Mouse (Mus musculus) CD4-positive, CD25-positive, alpha-beta regulatory T cell, adult 2 months (primary cell): ENCODE results near the gene Trim7.
"Not testable (repeated sequence)": the region's sequence is repeated elsewhere in the genome, so short reads cannot be mapped to it uniquely, and the experiment has no call there.

ENCODE experiments used
- DNase-seq: peaks from one replicate; pipeline ENCODE4 v3.0.0-alpha.2; 2012; ENCODE audit warnings: low read depth, low spot score

Trim7 gene

DNA sequence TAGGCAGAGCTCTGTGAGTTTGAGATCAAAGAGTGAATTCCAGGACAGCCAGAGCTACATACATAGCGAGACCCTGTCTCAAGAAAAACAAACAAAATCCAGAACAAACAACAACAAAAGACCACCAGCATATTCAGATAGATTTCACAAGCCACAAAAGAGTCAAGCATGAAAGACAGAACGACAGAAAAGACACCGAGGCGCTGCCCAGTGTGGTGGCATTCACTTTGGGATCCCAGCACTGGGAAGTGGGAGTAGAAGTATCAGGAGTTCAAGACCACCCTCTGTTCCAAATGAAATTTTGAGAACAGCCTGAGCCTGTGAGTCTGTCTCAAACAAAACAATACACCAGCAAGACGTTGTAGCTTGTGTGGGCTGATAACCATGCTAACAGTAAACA, 20.9 kb downstream of the Trim7 start:
- no peak for DNase-seq

GRCm38 (mm10) chr11:48850240-48850639, 24.3 kb downstream of the Trim7 start:
- DNase-seq = no peak

DNA sequence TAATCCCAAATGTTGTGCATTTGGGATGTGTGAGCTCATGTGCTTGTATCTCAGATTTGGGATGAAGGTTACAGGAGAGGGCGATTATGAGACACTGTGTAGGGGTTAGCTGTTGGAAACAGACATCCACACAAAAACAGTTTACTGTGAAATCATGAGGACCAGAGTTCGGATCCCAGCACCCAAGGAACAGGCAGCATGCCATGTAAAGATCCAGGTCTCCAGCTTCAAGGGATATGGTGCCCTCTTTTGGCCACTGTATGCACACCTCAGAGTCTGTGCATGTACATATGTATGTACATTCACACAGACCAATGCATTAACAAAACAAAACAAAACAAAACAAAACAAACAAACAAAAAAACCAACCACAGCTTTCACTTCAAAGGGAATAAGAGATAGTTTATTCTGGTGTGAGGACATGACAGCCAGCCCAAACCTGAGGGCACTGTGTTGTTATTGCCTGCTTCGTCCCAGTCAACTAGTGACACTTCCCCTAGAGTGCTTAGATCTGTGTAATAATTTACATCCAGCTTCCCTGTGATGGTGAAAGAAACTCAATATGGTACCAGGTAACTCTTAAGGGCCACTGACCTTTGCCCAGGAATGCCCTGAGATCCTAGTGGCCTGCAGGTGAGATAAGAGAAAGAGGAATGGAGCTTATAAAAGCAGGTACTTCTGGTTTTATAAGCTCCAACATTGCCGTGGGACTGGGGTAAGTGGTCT, 25.5 kb downstream of the Trim7 start:
- DNase-seq = peak; percentile 47

DNA sequence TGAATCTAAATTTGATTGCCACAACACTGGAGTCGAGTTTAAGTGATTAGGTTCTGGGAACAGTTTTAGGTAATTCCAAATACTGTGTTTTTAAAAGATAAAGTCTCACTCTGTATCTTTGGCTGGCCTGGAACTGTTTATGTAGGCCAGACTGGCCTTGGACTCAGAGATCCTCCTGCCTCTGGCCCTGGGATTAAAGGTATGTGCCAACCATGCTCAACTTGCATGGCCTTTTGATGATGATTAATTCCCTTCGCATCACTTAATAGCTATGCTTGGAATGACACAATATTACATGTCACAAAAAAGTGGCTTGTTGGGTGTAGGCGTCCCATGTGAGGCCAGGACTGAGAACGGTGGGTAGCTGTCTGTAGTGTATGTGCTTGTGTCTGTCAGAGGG, 26.2 kb downstream of the Trim7 start:
- DNase-seq = no peak

DNA sequence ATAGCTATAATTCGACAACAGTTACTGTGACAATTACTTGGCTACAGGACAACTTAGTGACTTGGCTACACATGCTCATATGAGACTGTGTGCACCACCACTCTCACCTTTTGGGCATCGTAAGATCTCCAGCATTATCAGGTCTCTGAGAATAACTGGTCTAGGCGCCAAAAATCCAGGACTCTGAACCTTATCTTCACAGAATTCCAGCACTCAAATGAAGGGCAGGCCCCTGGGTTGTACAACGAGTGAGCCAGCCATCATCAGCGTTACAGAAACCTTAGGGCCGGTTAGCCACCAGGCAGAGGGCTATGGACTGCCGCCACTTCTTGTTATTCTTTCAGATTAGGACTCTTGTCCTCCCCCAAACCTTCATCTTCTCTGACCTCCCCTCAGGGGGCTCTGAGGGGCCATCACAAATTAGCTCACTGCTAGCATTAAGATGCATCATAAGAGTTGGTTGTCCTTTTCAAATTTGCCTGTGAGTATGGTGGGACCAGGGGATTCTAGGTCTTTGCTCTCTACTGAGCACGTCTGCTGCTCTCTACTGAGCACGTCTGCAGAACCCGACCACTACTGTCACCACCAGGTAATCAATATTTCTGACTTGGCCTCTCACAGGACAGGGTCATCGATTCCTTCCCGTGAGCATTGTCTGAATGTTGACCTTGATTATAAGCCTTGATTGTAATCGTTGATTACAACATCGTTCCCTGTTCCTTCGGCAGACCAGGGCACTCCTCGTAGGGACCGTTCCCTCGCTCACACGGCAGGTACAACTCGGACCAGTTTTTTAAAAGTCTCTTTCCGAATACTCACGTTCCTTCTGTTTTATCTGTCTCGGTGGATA, 26.9 kb downstream of the Trim7 start:
- no peak for DNase-seq

DNA sequence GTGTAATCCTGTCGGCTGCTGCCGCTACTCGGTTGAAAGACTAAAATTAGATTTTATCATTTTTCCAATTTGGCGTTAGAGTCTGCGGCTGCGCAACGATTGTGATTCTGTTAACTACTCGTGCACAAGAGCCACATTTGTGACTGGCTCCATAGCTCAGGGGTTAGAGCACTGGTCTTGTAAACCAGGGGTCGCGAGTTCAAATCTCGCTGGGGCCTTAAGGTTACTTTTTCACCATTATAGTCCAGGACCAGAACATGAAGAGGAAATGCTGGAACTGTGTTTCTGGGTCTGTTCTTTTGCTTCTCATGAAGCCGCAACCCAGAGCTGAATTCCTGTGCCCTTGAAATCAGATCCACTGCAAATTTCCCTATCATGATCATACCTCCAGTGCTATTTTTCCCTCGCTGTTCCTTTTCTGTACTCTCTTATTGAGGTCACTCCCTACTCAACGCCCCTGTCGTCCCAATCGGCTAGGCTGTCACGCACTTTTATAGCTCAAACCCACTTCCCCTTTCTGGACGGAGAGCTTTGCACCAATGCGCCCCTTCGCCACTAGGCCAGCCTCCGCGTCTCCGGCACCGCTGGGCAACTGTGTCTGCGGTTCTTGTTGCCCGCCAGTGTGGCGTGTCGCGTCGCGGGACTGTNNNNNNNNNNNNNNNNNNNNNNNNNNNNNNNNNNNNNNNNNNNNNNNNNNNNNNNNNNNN, 27.7 kb downstream of the Trim7 start:
- peak; percentile 92 for DNase-seq

DNA sequence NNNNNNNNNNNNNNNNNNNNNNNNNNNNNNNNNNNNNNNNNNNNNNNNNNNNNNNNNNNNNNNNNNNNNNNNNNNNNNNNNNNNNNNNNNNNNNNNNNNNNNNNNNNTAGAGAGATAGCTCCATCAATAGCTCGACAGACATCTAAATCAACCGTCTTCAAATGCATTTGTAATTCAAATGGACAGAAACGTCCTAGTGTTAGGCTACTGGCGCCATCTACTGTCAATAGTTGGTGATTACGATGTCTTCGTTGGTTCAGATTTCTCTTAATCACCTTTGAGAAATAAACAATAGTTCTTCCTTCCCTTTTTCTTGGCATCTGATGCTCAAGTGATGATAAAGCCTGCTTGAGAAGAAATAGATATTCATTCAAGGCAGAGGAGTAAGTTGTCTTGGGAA, 33.1 kb downstream of the Trim7 start:
- DNase-seq = peak; percentile 90

- DNase-seq = no peak
Measured at GRCm38 (mm10) chr11:48862784-48863319, 36.9 kb downstream of the Trim7 start.

GRCm38 (mm10) chr11:48863808-48864207, 37.9 kb downstream of the Trim7 start:
- DNase-seq = no peak

DNA sequence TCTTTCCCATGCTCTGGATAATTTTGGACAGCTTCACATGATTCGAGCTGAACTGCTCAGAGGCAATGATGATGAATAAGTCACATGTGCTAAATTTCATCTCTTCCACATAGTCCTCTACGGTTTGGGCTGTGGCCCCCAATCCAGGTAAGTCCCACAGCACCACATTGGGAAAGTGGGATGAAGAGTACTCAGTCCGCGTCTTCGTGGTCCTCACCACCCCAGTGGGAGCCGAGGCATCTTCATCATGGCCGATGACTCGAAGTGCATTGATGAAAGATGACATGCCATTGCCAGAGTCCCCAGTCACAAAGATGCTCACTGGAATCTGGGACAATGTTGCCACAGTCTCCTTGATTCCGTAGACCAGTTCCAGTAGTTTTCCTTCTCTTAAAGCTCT, 40.5 kb downstream of the Trim7 start:
- DNase-seq = no peak

DNA sequence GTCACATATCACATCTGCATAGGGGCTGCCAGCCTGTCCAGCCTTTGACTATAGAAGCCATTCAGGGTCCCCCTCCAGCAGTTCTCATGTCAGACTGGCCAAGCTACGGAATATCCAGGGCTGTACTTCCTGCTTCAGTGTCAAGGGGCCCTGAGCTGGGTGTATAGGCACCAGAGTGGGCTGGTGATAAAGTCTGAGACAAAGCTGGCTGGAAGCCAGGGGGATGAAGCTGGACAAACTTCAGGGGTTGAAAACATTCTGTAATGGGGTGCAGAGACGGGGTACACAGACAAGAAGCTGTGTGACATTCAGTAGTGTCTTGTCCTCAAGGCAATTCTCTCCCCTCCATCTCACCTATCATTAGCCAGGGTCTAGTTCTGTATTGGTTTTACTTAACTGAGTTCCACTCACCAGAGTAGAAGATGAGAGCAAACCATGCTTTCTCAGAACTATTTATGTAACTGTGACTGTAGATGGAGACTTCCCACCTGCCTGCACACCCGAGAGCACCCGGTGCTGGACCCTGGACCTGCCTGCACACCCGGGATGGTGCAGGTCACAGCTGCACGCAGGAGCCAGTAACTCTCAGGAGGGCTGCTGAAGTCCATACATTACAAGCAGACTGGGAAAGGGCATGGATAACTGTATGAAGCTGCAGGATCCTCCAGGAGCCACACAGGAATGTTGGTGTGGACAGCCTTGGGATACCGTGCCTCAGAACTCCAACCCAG, 43.6 kb downstream of the Trim7 start:
- DNase-seq = peak; percentile 42

- DNase-seq = peak; percentile 40
Measured at GRCm38 (mm10) chr11:48870781-48871180, 44.8 kb downstream of the Trim7 start.

DNA sequence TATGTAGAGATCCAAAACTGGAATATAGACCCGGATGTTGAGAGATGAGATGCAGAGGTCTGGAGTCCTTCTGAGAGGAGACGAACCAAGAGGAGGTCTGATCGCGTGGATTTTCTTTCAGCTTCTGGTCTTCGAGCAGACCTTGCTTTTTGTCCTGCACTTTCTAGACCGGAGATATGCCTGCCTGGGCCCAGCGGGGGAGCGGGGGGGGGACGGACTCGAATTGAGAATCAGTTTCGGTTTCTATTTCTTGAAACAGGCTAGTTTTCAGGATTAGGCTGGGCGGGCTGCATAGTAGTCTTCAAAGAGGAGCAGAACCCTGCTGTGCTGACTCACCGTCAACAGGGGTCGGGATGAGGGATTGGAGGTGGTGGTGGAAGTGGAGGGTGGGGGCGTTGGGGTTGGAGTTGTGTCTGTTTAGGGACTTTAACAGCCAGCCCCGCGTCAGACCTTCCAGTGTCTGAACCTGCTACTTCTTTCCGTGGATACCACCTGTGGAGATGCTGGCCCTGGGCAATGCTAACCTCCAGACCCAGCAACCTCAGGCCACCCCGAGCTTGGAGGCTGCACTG, 45.3 kb downstream of the Trim7 start, which contains the start of gene Irgm1:
Irgm1 (minus strand) TSS at position 483 of the 572 bp plus-strand sequence.
- peak; percentile 88 for DNase-seq

GRCm38 (mm10) chr11:48871817-48872541, 46.0 kb downstream of the Trim7 start:
- DNase-seq = peak; percentile 59

DNA sequence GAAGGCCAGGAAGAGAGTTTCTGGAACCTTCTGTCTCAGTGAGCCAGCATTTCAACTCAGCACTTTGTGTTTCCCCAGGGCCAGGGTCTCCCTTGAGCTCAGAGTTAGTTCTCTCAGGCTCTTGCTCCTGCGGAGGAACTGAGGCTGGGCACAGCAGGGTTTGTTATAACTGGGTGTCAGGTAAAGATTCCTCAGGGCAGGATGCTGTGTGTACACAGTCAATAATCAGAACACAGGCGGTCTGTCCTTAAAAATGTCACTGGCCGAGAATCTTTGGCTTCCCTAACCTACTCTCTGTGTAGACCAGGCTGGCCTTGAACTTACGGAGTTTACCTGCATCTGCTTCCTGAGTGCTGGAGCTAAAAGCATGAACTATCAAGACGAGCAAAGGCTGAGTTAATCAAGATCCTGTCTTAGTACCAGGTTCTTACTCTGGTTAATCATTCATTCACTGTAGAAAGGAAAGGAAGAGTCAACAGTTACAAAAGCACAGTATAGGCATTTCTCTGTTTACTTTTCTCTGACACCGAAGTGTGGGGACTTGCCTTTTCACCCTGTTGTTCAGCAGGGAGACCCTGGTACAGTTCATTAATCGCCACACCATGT, 46.9 kb downstream of the Trim7 start:
- peak; percentile 38 for DNase-seq

DNA sequence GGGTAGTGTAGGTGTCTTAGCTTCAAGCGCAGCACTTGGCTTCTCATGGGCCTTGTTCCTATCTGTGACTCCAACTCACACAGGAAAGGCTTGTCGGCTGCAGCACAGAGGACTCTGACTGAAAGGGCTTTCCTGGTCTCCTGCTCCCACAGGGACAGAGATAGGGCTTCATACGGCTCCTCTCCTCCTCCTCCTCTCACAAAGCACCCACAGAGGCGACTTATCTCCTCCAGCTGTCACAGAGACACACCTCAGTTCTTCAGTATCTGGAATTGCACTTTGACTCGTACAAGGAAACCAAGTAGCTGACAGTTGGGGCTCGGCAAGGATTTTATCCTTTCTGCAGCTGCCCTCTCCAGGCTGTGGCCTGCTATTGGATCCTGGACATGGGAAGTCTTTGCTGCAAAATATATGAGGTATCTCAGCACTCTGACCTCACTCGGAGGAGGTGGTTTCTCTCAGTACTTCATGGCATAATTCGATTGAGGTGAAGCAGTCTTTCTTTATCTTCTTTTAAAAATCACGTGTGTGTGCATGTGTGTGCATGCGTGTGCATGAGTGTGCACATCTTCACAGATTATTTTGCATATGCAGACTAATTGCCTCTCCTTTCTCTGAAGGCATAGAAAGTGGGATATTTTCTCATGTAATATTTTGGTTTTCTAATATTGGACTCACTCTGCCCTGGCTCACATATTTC, 47.8 kb downstream of the Trim7 start:
- DNase-seq = peak; percentile 22

DNA sequence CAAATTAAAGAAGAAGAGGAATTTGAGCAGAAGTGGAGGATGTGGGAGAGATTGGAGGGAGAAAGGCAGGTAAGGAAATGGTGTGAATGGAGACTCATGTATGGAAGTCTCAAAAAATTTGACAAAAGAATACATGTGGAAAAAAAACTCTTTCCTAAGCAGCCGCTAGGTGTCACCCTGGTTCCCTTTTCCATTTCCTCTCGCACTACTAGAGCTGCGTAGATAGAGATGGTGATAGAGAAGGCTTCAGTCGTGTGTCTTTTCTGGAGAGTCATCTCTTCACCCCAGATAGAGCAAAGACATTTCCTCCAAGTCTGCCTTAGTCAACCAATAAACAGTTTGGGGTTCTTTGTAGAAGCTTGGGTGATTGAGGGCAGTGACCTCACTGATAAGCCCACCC, 48.5 kb downstream of the Trim7 start:
- DNase-seq = peak; percentile 88

- not testable (repeated sequence) for DNase-seq
Measured at GRCm38 (mm10) chr11:48875343-48875837, 49.5 kb downstream of the Trim7 start.

GRCm38 (mm10) chr11:48876680-48877079, 50.7 kb downstream of the Trim7 start:
- DNase-seq = peak; percentile 46
